Mouse (Mus musculus): Measurements from ENCODE around the gene Bivm. TPM values are rescaled to one million over a fixed set of nuclear protein-coding genes. Genes with fewer than 3 reads are reported as not detected.

The Bivm gene
- polyA plus RNA-seq, 1 experiment from 2014 or later = 18.2 TPM

- no peak overlapping the region for H3K27ac ChIP-seq (ENCODE audit: low read length)
- no peak overlapping the region for H3K4me3 ChIP-seq (ENCODE audit: low read length)
- no peak overlapping the region for H3K4me2 ChIP-seq (ENCODE audit: low read depth, low read length)
- 91% methylated on average over 5 of the region's 5 CpGs for WGBS
- no peak overlapping the region for H3K9ac ChIP-seq (ENCODE audit: low read length)
- H3K27me3 ChIP-seq (ENCODE audit: control insufficient read depth, insufficient read depth, low read depth, low read length) = no peaks in the 10 kb centered on the region
- peaks cover 48% of the 10 kb centered on the region for H3K36me3 ChIP-seq (ENCODE audit: control insufficient read depth, insufficient read depth, low read length)
- no peaks in the 10 kb centered on the region for H3K4me1 ChIP-seq (replicated peaks; ENCODE audit: control insufficient read depth, insufficient read depth, low read length)
- no peak for ATAC-seq (ENCODE audit: low read depth)
- H3K9me3 ChIP-seq (ENCODE audit: control insufficient read depth, low read length) = no peaks in the 10 kb centered on the region
Measured at GRCm38 (mm10) chr1:44162389-44162788, 43.6 kb downstream of the Bivm start.

GRCm38 (mm10) chr1:44167859-44168383 lies 49.2 kb downstream of the Bivm start:
- no peak overlapping the region for H3K4me3 ChIP-seq (ENCODE audit: low read length)
- H3K36me3 ChIP-seq (ENCODE audit: control insufficient read depth, insufficient read depth, low read length) = peaks cover 53% of the 10 kb centered on the region
- H3K27ac ChIP-seq (ENCODE audit: low read length) = no peak overlapping the region
- no peaks in the 10 kb centered on the region for H3K27me3 ChIP-seq (ENCODE audit: control insufficient read depth, insufficient read depth, low read depth, low read length)
- H3K4me1 ChIP-seq (replicated peaks; ENCODE audit: control insufficient read depth, insufficient read depth, low read length) = no peaks in the 10 kb centered on the region
- H3K9ac ChIP-seq (ENCODE audit: low read length) = no peak overlapping the region
- H3K4me2 ChIP-seq (ENCODE audit: low read depth, low read length) = no peak overlapping the region
- H3K9me3 ChIP-seq (ENCODE audit: control insufficient read depth, low read length) = peaks cover 8% of the 10 kb centered on the region; the same call in 1 of the 2 replicates
- WGBS = 97% methylated on average over 3 of the region's 3 CpGs
- no peak for ATAC-seq (ENCODE audit: low read depth)

- Histone ChIP-seq H3K9ac (ENCODE audit: low read length) (no peak overlapping the region), H3K4me3 (ENCODE audit: low read length) (no peak overlapping the region), H3K36me3 (ENCODE audit: control insufficient read depth, insufficient read depth, low read length) (peaks cover 53% of the 10 kb centered on the region), H3K27ac (ENCODE audit: low read length) (no peak overlapping the region), H3K27me3 (ENCODE audit: control insufficient read depth, insufficient read depth, low read depth, low read length) (no peaks in the 10 kb centered on the region), H3K4me2 (ENCODE audit: low read depth, low read length) (no peak overlapping the region), H3K4me1 (replicated peaks; ENCODE audit: control insufficient read depth, insufficient read depth, low read length) (no peaks in the 10 kb centered on the region), H3K9me3 (ENCODE audit: control insufficient read depth, low read length) (peaks cover 8% of the 10 kb centered on the region; the same call in 1 of the 2 replicates)
- ATAC-seq (ENCODE audit: low read depth) = no peak
- 94% methylated on average over 4 of the region's 4 CpGs for WGBS
Measured at GRCm38 (mm10) chr1:44172656-44173055, 53.9 kb downstream of the Bivm start.

GRCm38 (mm10) chr1:44173903-44174302 lies 55.1 kb downstream of the Bivm start:
- 79% methylated on average over 8 of the region's 8 CpGs for WGBS
- no peak overlapping the region for H3K4me3 ChIP-seq (ENCODE audit: low read length)
- peaks cover 48% of the 10 kb centered on the region for H3K36me3 ChIP-seq (ENCODE audit: control insufficient read depth, insufficient read depth, low read length)
- H3K27ac ChIP-seq (ENCODE audit: low read length) = no peak overlapping the region
- no peaks in the 10 kb centered on the region for H3K4me1 ChIP-seq (replicated peaks; ENCODE audit: control insufficient read depth, insufficient read depth, low read length)
- ATAC-seq (ENCODE audit: low read depth) = no peak
- no peak overlapping the region for H3K4me2 ChIP-seq (ENCODE audit: low read depth, low read length)
- no peak overlapping the region for H3K9ac ChIP-seq (ENCODE audit: low read length)
- H3K9me3 ChIP-seq (ENCODE audit: control insufficient read depth, low read length) = peaks cover 6% of the 10 kb centered on the region; the same call in 1 of the 2 replicates
- H3K27me3 ChIP-seq (ENCODE audit: control insufficient read depth, insufficient read depth, low read depth, low read length) = no peaks in the 10 kb centered on the region

- Histone ChIP-seq H3K27ac (ENCODE audit: low read length) (no peak overlapping the region), H3K36me3 (ENCODE audit: control insufficient read depth, insufficient read depth, low read length) (peaks cover 32% of the 10 kb centered on the region), H3K9ac (ENCODE audit: low read length) (no peak overlapping the region), H3K4me2 (ENCODE audit: low read depth, low read length) (no peak overlapping the region), H3K27me3 (ENCODE audit: control insufficient read depth, insufficient read depth, low read depth, low read length) (no peaks in the 10 kb centered on the region), H3K4me1 (replicated peaks; ENCODE audit: control insufficient read depth, insufficient read depth, low read length) (no peaks in the 10 kb centered on the region), H3K9me3 (ENCODE audit: control insufficient read depth, low read length) (no peaks in the 10 kb centered on the region), H3K4me3 (ENCODE audit: low read length) (no peak overlapping the region)
- WGBS = 92% methylated on average over 5 of the region's 5 CpGs
- no peak for ATAC-seq (ENCODE audit: low read depth)
Measured at GRCm38 (mm10) chr1:44178086-44178485, 59.3 kb downstream of the Bivm start.

GRCm38 (mm10) chr1:44186396-44186795 lies 67.6 kb downstream of the Bivm start:
- H3K9ac ChIP-seq (ENCODE audit: low read length) = no peak overlapping the region
- H3K36me3 ChIP-seq (ENCODE audit: control insufficient read depth, insufficient read depth, low read length) = peaks cover 3% of the 10 kb centered on the region; the same call in 1 of the 2 replicates
- no peak overlapping the region for H3K27ac ChIP-seq (ENCODE audit: low read length)
- H3K9me3 ChIP-seq (ENCODE audit: control insufficient read depth, low read length) = no peaks in the 10 kb centered on the region
- no peak for ATAC-seq (ENCODE audit: low read depth)
- H3K4me3 ChIP-seq (ENCODE audit: low read length) = no peak overlapping the region
- no peak overlapping the region for H3K4me2 ChIP-seq (ENCODE audit: low read depth, low read length)
- no peaks in the 10 kb centered on the region for H3K4me1 ChIP-seq (replicated peaks; ENCODE audit: control insufficient read depth, insufficient read depth, low read length)
- H3K27me3 ChIP-seq (ENCODE audit: control insufficient read depth, insufficient read depth, low read depth, low read length) = no peaks in the 10 kb centered on the region

Other genes with a start within 250 kb of the Bivm start
- 62.9 and 63.4 TPM in 2 replicates for gene Tpp2, start 185.3 kb upstream of the Bivm start, polyA plus RNA-seq (2015; fragmentation: Nextera tagmentation; extraction: Ambion mirVana)
- 0.40 and 0.55 TPM in 2 replicates for gene Mettl21c, start 98.9 kb upstream of the Bivm start, polyA plus RNA-seq (2015; fragmentation: Nextera tagmentation; extraction: Ambion mirVana)
- gene Gm8251, start 57.0 kb upstream of the Bivm start, polyA plus RNA-seq (2015; fragmentation: Nextera tagmentation; extraction: Ambion mirVana) = 0.08 and 0.11 TPM in 2 replicates
- gene Tex30, start 16.5 kb upstream of the Bivm start, polyA plus RNA-seq (2015; fragmentation: Nextera tagmentation; extraction: Ambion mirVana) = 85.8 and 87.3 TPM in 2 replicates
- 56.6 and 58.7 TPM in 2 replicates for gene Kdelc1, start 149 bp upstream of the Bivm start, polyA plus RNA-seq (2015; fragmentation: Nextera tagmentation; extraction: Ambion mirVana)
- 22.1 and 23.6 TPM in 2 replicates for gene Ercc5, start 28.8 kb downstream of the Bivm start, polyA plus RNA-seq (2015; fragmentation: Nextera tagmentation; extraction: Ambion mirVana)
- 2.7 and 4.0 TPM in 2 replicates for gene Mettl21e, start 100.0 kb downstream of the Bivm start, polyA plus RNA-seq (2015; fragmentation: Nextera tagmentation; extraction: Ambion mirVana)